Mouse (Mus musculus) liver, embryonic 14.5 days (tissue): ENCODE measurements around the gene Psma2. TPM values are rescaled to one million over a fixed set of nuclear protein-coding genes. Genes with fewer than 3 reads are reported as not detected.

Source experiments
- ATAC-seq: fragments of 200-750 bp; cut with Nextera tagmentation; 2 replicates; pipeline ENCODE4 v1.8.0; 2017; ENCODE audit warnings: moderate number of reproducible peaks, mild to moderate bottlenecking, moderate library complexity; ENCODE audit not compliant: insufficient read depth
- DNase-seq, 3 experiments: peaks; one replicate each; pipeline ENCODE4 v3.0.0-alpha.2; 2012 to 2013; ENCODE audit warnings: low read depth in 3 of 3, low spot score in 3 of 3
- H3K27ac ChIP-seq: fragments of 300-500 bp; sonication (generic); 2 replicates; pipeline ENCODE4 v1.5.1; 2014; ENCODE audit warnings: moderate library complexity, mild to moderate bottlenecking, control low read depth, inconsistent platforms
- H3K27me3 ChIP-seq: fragments of 300-500 bp; sonication (generic); 2 replicates; pipeline ENCODE4 v1.6.1; 2014; ENCODE audit warnings: mild to moderate bottlenecking, low read length, moderate library complexity; ENCODE audit not compliant: control insufficient read depth, insufficient read depth
- H3K36me3 ChIP-seq: fragments of 300-500 bp; sonication (generic); replicated peaks from 2 replicates; pipeline ENCODE4 v1.6.1; 2014; ENCODE audit warnings: low read depth; ENCODE audit not compliant: control insufficient read depth, insufficient read depth
- H3K4me1 ChIP-seq, 2 experiments: fragments of 200-500 bp in 1 of 2; fragments of 300-500 bp in 1 of 2; sonication (generic) in 1 of 2; replicated peaks; 2 replicates each; pipeline ENCODE4 v1.6.1; 2012 to 2014; ENCODE audit warnings: antibody characterized with exemption in 1 of 2, inconsistent platforms in 1 of 2, low read length in 1 of 2; ENCODE audit not compliant: control insufficient read depth in 2 of 2, insufficient read depth in 2 of 2
- H3K4me2 ChIP-seq: fragments of 300-500 bp; sonication (generic); 2 replicates; pipeline ENCODE4 v1.6.1; 2014; ENCODE audit warnings: low read depth, mild to moderate bottlenecking, control low read depth, moderate library complexity
- H3K4me3 ChIP-seq, 2 experiments: fragments of 200-500 bp in 1 of 2; fragments of 300-500 bp in 1 of 2; sonication (generic) in 1 of 2; 2 replicates each; pipeline ENCODE4 v1.5.1; 2012 to 2014; ENCODE audit warnings: low read depth in 2 of 2, low read length in 2 of 2, mild to moderate bottlenecking in 2 of 2, control low read depth in 1 of 2, inconsistent platforms in 1 of 2, moderate library complexity in 1 of 2; ENCODE audit not compliant: insufficient read depth in 1 of 2
- H3K9ac ChIP-seq: fragments of 300-500 bp; sonication (generic); replicated peaks from 2 replicates; pipeline ENCODE4 v1.6.1; 2014; ENCODE audit warnings: mild to moderate bottlenecking, control low read depth, moderate library complexity
- H3K9me3 ChIP-seq: fragments of 300-500 bp; sonication (generic); 2 replicates; pipeline ENCODE4 v1.6.1; 2016; ENCODE audit warnings: low read length, mixed read lengths; ENCODE audit not compliant: control insufficient read depth
- CTCF ChIP-seq: IDR thresholded peaks from 2 replicates; pipeline ENCODE4 v1.5.1; 2016; ENCODE audit warnings: antibody characterized with exemption, low read depth, control low read depth
- EP300 ChIP-seq: IDR thresholded peaks from 2 replicates; pipeline ENCODE4 v1.6.1; 2016; ENCODE audit warnings: antibody characterized with exemption, low read depth
- WGBS: fragments of 180-500 bp; shearing (Covaris S2); extraction: QIAGEN DNeasy Blood & Tissue Kit; methylation state at CpG from one replicate; pipeline ENCODE4 v1.1.7; 2014; ENCODE audit not compliant: insufficient replicate concordance; 5-methylcytosine and 5-hydroxymethylcytosine counted together
- polyA plus RNA-seq, 2 experiments: library from polyadenylated mRNA; depleted of rRNA in 1 of 2; stranded (reverse) in 1 of 2; unstranded in 1 of 2; fragments of >200 nt; fragmentation: Nextera tagmentation in 1 of 2; extraction: Ambion mirVana in 1 of 2; gene quantifications; 2 replicates each; pipeline versions ENCODE4 v1.2.1 to v1.2.3; 2012 to 2014

Gene Psma2
- polyA plus RNA-seq, 2 experiments: 56.6 to 149 TPM

- ATAC-seq (peak; percentile 28), DNase-seq (no peak)
- Histone ChIP-seq H3K4me1 (peaks cover 8 to 9% of the 10 kb centered on the region in 2 experiments), H3K4me3 (peak overlapping the region; percentile 92 to 93), H3K4me2 (peak overlapping the region; percentile 86), H3K36me3 (peaks cover 20% of the 10 kb centered on the region), H3K27ac (peak overlapping the region; percentile 57), H3K27me3 (no peaks in the 10 kb centered on the region), H3K9me3 (no peaks in the 10 kb centered on the region), H3K9ac (peak overlapping the region; percentile 93)
- no peak for TF ChIP-seq CTCF
- TF ChIP-seq EP300: no peak
- WGBS: 5% methylated on average over 10 of the region's 10 CpGs
Measured at GRCm38 (mm10) chr13:14612463-14612862, 577 bp upstream of the Psma2 start.

GRCm38 (mm10) chr13:14613553-14613952 lies 513 bp downstream of the Psma2 start:
- Histone ChIP-seq H3K9me3 (no peaks in the 10 kb centered on the region), H3K27me3 (no peaks in the 10 kb centered on the region), H3K4me1 (peaks cover 8 to 9% of the 10 kb centered on the region in 2 experiments), H3K4me3 (peak overlapping the region; percentile 92 to 97), H3K4me2 (peak overlapping the region; percentile 79), H3K36me3 (peaks cover 28% of the 10 kb centered on the region), H3K27ac (peak overlapping the region; percentile 70), H3K9ac (peak overlapping the region; percentile 93)
- DNase-seq (peak in 1 of 3 experiments; percentile 13), ATAC-seq (no peak)
- WGBS: 0% methylated on average over 9 of the region's 9 CpGs
- no peak for TF ChIP-seq CTCF
- TF ChIP-seq EP300: no peak

- DNase-seq: peak in 2 of 3 experiments; percentile 46 to 57
- ATAC-seq: peak; percentile 51
- no peaks in the 10 kb centered on the region for H3K9me3 ChIP-seq
- TF ChIP-seq EP300: no peak
- peak; percentile 95 for TF ChIP-seq CTCF
- H3K4me2 ChIP-seq: no peak overlapping the region
- no peak overlapping the region for H3K9ac ChIP-seq
- 31% methylated on average over 2 of the region's 2 CpGs for WGBS
- peaks cover 46% of the 10 kb centered on the region for H3K36me3 ChIP-seq
- peaks cover 7% of the 10 kb centered on the region in 2 experiments for H3K4me1 ChIP-seq
- H3K27me3 ChIP-seq: no peaks in the 10 kb centered on the region
- no peak overlapping the region for H3K27ac ChIP-seq
- no peak overlapping the region for H3K4me3 ChIP-seq
Measured at GRCm38 (mm10) chr13:14618724-14619123, 5.7 kb downstream of the Psma2 start.

- peak; percentile 77 to 80 (median 79) for DNase-seq
- H3K9me3 ChIP-seq: no peaks in the 10 kb centered on the region
Measured at GRCm38 (mm10) chr13:14629726-14630641, 16.9 kb downstream of the Psma2 start, which contains the start of gene AW209491. Gene AW209491, plus strand, starts transcription at chr13:14630154.

GRCm38 (mm10) chr13:14639998-14640397 lies 27.0 kb downstream of the Psma2 start:
- no peak overlapping the region for H3K4me2 ChIP-seq
- no peaks in the 10 kb centered on the region for H3K27me3 ChIP-seq
- no peak for TF ChIP-seq CTCF
- no peak for TF ChIP-seq EP300
- H3K4me3 ChIP-seq: no peak overlapping the region
- no peak overlapping the region for H3K9ac ChIP-seq
- no peak for ATAC-seq
- WGBS: 55% methylated on average over 1 of the region's 1 CpGs
- no peak for DNase-seq
- peaks cover 5% of the 10 kb centered on the region for H3K36me3 ChIP-seq
- no peak overlapping the region for H3K27ac ChIP-seq
- H3K4me1 ChIP-seq: no peaks in the 10 kb centered on the region
- H3K9me3 ChIP-seq: no peaks in the 10 kb centered on the region

More at GRCm38 (mm10) chr13:14629726-14630641, 16.9 kb downstream of the Psma2 start, which contains the start of gene AW209491:
- no peak for TF ChIP-seq EP300
- TF ChIP-seq CTCF: peak; percentile 30; the same call in 1 of the 2 replicates
- 1% methylated on average over 29 of the region's 29 CpGs for WGBS
- Histone ChIP-seq H3K36me3 (peaks cover 25% of the 10 kb centered on the region), H3K4me2 (peak within 1 kb of the TSS; percentile 79), H3K27ac (no peak within 1 kb of the TSS), H3K4me3 (peak within 1 kb of the TSS; percentile 59 to 67), H3K27me3 (no peaks in the 10 kb centered on the region), H3K9ac (peak within 1 kb of the TSS; percentile 82), H3K4me1 (peaks cover 3% of the 10 kb centered on the region in 2 experiments; a peak in 1 of 4 replicates)
- ATAC-seq: peak; percentile 92
